Mouse (Mus musculus) layer of hippocampus, adult 9-10 months (tissue): Measurements from ENCODE around the gene Tacc2.
"Not testable (repeated sequence)": the region's sequence is repeated elsewhere in the genome, so short reads cannot be mapped to it uniquely, and the experiment has no call there.

Experiments used
- DNase-seq: peaks from one replicate; pipeline ENCODE4 v3.0.0; 2022; ENCODE audit warnings: low spot score

Tacc2 gene

DNA sequence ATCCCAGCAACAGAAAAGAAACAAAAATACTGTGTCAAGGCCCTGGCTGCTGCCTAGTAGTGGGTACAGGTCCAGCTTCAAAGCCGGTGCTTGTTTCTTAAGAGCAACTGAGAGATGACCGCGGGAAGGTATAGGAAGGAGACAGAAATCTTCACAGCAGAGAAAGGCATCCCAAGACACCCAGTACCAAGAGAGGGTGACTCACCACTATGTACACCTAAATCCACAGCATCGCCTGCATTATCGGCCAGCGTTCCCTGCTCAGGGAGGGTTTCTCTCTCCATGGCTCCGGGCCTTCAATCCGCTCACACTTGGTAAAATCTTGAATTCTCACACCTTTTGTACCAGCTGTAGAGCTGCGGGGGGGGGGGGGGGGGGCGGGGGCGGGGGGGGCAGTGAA is 4.4 kb upstream of the Tacc2 start, which contains the start of gene Nsmce4a:
Nsmce4a (minus strand) TSS at position 298 of the 400 bp plus-strand sequence.
- no peak for DNase-seq

DNA sequence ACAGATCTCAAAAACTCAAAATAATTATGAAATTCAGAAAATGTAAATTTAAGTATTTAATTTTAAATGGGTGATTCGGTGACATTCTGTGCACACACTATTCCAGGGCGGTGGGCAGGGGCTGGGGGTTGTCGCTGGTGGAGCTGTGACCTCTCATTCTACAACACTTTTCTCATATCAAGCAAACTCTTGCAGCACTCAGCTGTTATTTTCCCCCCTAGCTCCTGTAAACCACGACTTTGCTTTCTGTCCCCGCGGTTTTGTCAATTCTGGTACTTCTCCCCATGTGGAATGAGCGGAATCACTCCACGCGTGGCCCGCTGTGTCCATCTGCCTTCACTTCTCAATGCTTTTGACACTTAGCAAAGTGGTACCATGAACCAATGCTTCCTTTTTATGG is 3.5 kb upstream of the Tacc2 start:
- no peak for DNase-seq

DNA sequence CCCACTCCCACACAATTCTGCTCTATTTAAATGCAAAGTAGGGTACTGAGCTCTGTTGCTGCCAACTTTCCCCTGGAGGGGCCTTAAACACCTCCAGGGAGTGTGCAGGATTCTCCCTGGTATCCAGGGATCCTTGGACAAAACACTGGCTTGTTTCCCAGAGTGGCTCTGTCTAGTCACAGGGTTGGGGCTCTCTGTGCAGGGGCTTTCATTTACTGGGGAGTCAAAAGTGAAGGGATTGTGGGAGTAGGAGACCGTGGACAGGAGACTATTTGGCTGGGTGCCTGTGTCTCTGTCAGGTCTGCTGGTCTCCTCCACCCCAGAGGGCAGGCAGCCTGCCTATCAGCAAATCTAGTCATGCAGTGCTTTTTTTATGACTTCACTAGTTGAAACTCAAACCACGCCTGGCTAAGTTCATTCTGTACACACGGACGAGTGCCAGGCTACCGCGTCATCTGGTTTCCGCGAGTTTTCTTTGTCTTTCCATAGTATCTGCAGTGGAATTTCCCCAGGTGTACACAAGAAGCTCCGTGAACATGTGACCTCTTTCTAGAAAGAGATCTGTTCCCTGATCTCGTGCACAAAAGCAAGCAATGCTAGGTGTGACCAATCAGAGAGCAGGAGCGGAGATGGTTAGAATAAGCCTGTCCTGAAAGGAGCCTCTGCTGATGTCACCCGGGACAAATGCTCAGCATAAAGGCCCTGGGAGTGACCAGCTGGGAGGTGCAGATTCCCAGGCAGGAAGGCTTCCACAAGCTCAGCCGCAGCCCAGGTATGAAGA is 2.8 kb upstream of the Tacc2 start:
- no peak for DNase-seq

DNA sequence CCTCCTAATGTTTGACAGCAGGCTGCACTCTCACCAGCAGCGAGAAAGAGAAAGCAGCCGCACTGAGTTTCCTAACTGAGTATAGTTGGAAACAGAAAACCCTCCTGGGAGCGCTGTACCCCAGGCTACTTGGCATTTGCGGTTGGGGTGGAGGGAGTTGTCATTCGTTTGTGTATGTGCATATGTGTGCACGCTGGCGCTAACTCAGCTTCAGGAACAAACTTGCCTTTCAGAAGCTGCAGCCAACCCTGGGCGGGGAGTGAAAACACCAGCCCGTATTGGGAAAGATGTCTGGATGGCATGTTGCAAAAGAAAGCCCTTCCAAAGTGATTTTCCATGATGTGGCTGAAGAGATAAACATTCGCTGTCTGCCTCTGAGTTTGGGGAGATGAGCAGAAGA is 257 bp upstream of the Tacc2 start:
- no peak for DNase-seq

DNA sequence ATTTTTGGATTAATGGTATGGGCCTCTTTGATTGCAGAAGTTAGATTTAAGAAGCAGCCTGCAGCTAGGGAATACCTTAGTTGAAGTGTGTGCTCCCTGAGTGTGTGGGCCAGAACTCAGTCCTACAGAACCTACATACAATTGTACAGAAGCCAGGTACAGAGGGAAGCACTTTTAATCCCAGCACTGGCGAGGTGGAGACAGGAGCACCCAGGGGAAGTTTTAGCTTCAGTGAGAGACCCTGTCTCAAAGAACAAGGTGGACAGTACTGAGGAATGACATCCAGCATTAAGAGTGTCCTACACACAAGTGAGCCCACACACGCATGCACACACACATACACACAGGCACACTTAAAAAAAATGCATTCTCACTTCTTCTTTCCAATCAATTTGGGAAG is 828 bp downstream of the Tacc2 start:
- no peak for DNase-seq

DNA sequence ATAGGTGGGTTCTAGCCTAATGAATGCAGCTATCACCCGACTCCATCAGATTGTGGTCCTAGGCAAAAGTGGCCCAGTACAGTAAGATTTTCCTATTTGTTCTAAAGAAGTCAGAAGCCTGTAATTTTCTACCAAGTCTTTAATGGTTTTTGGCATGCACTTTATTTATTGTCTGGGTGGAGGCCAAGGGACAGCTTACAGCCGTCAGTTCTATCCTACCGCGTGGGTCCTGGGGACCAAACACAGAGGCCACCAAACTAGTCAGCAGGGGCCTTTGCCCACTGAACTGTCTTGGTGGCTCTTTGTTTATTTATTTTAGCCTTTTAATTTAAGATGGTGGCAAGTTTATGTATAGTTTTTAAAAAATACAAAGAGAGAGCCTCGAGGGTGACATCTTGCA is 1.4 kb downstream of the Tacc2 start:
- DNase-seq: no peak

GRCm38 (mm10) chr7:130586521-130587072 is 9.4 kb downstream of the Tacc2 start:
- DNase-seq: no peak

DNA sequence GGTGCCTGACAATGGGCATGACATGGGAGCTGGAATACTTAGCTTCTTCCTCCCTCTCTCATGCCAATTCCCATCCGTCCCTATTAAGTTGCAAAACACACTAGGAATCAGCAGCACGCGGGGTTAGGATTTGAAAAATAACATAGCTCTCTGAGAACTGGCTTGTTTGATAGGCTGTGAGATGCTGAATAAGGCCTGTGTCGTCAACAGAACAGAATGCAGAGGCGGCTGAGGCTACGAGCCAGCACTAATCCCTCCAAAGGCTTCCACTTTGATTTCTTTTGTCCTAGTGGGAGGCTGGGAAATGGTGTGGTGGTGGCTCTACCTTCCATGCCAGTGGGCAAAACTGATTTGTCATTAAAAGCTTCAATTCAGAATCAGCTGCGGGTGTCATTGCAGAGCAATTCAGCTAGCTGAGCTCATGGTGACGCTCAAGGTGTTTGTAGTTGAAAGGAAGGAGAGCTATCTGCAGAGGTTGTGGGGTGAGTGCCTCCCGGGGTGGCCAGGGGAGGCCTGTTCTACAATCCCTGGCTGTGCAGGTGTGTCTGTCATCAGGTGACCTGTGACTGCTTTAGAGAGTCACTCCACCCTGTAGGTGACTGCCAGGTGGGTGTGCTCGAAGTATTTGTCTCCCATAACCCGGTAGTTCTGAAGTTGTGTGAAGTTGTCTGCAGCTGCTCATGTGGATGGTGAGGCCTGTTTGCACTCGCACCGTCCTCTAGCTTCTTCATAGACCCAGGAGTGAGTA is 13.0 kb downstream of the Tacc2 start:
- no peak for DNase-seq

DNA sequence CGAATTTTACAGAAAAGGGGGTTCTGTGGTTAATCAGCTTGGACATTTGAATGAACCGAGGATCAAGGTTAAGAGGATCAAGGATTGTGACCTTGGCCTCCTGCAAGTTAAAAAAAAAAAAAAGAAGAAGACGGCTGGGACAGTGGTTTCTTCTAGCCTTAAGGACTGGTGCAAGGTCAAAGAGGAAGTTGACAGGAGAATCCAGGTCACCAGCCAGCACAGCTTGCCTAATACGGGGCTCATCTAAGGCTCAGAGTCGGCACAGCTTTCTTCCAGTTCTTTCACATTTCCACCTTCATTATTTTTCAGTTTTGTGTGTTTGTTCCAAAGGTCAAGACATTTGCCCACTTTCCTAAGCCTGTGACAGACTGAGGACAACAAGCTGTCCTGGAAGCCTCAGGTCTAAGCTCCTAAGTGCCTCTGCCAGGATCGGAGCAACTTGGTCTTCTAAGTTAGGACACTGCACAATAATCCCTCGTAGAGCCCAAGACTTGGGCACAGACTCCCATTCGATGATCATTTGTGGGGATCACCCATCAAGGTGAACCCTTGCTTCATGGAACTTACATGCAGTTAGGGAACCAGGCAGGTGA is 13.7 kb downstream of the Tacc2 start:
- DNase-seq: no peak

DNA sequence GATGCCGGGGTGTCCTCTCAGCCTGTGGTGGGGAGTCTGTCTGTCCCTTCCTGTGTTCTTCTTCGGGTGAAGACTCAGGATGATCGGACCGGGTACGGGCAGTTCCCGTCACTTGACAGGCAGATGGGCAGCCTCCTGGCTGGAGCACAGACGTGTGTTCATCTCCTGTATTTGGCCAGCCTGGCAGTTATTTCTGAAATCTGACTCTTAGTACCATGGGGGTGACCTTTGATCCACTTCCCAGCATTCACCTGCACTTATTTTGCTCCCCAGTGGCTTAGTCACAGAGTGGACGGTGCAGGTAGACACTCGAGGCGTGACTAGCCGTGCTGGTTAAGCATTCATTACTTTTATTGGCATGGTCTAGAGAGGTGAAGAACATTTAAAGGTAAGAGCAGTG is 15.7 kb downstream of the Tacc2 start:
- DNase-seq: not testable (repeated sequence)

GRCm38 (mm10) chr7:130593375-130594239 is 16.4 kb downstream of the Tacc2 start:
- not testable (repeated sequence) for DNase-seq

GRCm38 (mm10) chr7:130596079-130596855 is 19.0 kb downstream of the Tacc2 start:
- not testable (repeated sequence) for DNase-seq

DNA sequence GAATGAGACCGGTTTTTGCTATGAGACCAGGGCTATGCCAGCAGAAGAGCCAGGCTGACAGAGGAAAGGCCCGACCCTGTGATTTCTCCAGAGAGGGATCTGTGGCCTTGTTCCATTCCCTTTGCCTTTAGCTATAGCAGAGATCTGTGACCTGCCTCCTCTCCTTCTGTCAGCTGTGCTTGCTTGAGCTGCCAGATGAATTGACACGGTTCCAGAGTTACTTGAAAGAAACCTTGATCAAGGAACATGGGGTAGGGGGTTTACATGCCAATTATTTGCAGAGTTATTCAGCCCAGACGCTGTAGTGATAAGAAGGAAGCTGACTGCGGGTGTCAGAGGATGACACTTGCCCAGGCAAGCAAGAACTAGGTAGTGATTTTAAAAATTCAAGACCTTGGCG is 20.3 kb downstream of the Tacc2 start:
- DNase-seq: no peak

DNA sequence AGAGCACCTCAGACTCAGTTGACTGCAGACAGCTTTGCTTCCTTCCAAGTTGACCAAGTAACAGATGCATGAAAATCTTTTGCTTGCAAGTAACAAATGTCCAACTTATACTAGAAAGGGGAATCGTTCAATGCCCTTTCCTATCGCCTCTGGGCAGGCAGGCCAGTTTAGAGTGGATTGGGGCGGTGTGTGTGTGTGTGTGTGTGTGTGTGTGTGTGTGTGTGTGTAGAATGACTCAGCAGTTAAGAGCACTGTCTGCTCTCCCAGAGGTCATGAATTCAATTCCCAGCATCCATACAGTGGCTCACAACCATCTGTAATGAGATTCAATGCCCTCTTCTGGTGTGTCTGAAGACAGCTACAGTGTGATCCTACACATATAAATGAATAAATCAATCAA is 22.8 kb downstream of the Tacc2 start:
- DNase-seq: no peak

GRCm38 (mm10) chr7:130600546-130600945 is 23.3 kb downstream of the Tacc2 start:
- DNase-seq: no peak

- DNase-seq: no peak
Observed at GRCm38 (mm10) chr7:130602804-130603203, 25.6 kb downstream of the Tacc2 start.

DNA sequence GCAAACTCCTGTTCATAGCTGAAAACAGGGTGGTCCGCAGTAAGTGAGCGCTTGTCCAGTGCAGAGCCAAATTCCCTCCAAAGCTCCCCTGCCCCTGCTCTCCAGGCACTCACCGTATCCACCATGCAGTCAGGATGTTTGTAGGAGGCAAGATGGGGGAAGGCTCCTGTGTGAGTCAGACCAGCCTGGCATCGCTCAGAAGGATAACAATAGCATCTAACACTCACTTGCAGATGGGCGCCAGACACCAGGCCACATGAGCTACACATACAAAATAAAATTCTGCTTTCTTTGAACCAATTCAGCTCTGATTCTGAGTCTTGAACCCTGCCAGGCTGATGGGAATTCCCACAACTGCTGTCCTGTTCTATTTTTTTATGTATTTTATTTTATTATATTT is 26.3 kb downstream of the Tacc2 start:
- DNase-seq: peak; percentile 42

DNA sequence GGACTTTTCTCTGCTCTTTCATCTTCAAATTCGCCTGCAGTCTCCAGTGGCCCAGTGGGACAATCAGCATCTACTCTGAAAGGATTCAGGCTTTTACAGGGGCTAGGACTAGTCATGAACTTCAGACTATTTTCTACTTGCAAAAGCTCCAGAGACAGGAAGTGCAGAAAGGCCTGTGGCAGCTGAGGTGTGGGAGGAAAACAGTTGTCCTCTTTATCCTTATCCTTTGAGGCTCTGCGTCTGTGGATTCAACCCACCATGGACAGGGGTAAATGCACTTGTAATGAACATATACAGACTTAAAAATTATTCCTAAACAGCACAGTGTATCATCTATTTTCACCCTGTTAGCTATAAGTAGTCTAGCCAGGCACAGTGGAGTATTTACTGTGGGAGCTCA is 27.2 kb downstream of the Tacc2 start:
- no peak for DNase-seq

GRCm38 (mm10) chr7:130605111-130605510 is 27.9 kb downstream of the Tacc2 start:
- no peak for DNase-seq

- DNase-seq: no peak
Observed at GRCm38 (mm10) chr7:130606958-130607357, 29.7 kb downstream of the Tacc2 start.

- DNase-seq: no peak
Observed at GRCm38 (mm10) chr7:130613973-130614372, 36.7 kb downstream of the Tacc2 start.
